Mouse (Mus musculus) B cell, adult (primary cell): Measurements from ENCODE around the gene Tm7sf3. TPM values are rescaled to one million over a fixed set of nuclear protein-coding genes. Genes with fewer than 3 reads are reported as not detected.

ENCODE experiments used
- total RNA-seq: library from RNA; stranded (reverse); gene quantifications from 4 replicates; pipeline ENCODE4 v1.2.4, GENCODE M21; 2023; ENCODE audit not compliant: inconsistent age

Tm7sf3 gene
- 5.5 to 9.0 TPM (median 8.3 TPM) in 4 replicates for total RNA-seq

GRCm38 (mm10) chr6:146642276-146643183 is at the start of gene Tm7sf3, which contains the start of gene Med21:
TSS of gene Tm7sf3 (minus strand) at chr6:146642824.
TSS of gene Med21 (plus strand) at chr6:146642547.

GRCm38 (mm10) chr6:146577310-146578109 is 65.1 kb downstream of the Tm7sf3 start, which contains the start of gene Ints13:
TSS of gene Ints13 (minus strand) at chr6:146577835.

GRCm38 (mm10) chr6:146576903-146577302 is 65.7 kb downstream of the Tm7sf3 start, which contains the start of gene Fgfr1op2:
TSS of gene Fgfr1op2 (plus strand) at chr6:146577203.

Other genes with a start within 250 kb of the Tm7sf3 start
- gene Itpr2, start 140.6 kb downstream of the Tm7sf3 start, total RNA-seq: 157 to 183 TPM (median 161 TPM) in 4 replicates
- gene Fgfr1op2, start 65.6 kb downstream of the Tm7sf3 start, total RNA-seq: 82.8 to 104 TPM (median 91.9 TPM) in 4 replicates
- 60.6 to 71.6 TPM (median 66.4 TPM) in 4 replicates for gene Ints13, start 65.0 kb downstream of the Tm7sf3 start, total RNA-seq
- 35.7 to 39.7 TPM (median 36.6 TPM) in 4 replicates for gene Med21, start 277 bp downstream of the Tm7sf3 start, total RNA-seq
- gene Stk38l, start 82.2 kb upstream of the Tm7sf3 start, total RNA-seq: 14.9 to 20.0 TPM (median 16.5 TPM) in 4 replicates
- gene Arntl2, start 153.2 kb upstream of the Tm7sf3 start, total RNA-seq: not detected in 4 replicates
- gene Smco2, start 207.3 kb upstream of the Tm7sf3 start, total RNA-seq: not detected in 4 replicates
- gene Ppfibp1, start 245.7 kb upstream of the Tm7sf3 start, total RNA-seq: 9.1 to 11.4 TPM (median 10.4 TPM) in 4 replicates